Mouse (Mus musculus) frontal cortex, postnatal 36 days (tissue): ENCODE results near the gene Cep57.

Source experiments
- DNase-seq, 2 experiments: peaks; one replicate each; pipeline ENCODE4 v3.0.0; 2022; ENCODE audit warnings: low spot score in 2 of 2

Gene Cep57

DNA sequence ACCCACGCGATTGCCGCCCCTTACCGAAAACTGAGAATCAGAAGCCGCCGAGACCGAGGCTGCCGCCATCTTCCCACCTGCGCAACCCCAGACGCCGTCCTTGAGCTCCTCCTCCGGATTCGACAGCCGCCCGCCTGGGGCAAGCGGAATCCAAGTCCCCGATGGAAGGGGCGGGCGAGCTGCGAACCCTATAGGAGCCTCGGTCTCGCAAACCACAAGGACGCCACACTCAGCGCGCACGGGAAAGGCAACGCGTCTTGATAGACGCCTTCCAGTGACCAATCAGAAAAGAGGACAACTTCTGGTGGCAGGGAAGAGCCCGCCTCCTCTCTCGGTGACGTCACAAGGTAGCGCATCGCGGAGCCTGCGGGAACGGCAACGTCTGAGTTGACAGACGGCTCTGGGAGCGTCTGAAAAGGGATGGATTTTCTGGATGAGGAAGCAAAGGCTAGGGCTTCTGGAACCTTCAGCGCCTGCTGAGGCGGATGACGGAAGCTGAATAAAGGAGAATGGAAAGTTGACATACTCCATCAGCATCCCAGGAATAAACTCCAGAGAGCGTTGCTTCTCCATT is at the start of gene Cep57:
Gene Cep57, minus strand, starts transcription at position 276 of the 574 bp plus-strand sequence.
- DNase-seq, result peak; percentile 95 to 98

DNA sequence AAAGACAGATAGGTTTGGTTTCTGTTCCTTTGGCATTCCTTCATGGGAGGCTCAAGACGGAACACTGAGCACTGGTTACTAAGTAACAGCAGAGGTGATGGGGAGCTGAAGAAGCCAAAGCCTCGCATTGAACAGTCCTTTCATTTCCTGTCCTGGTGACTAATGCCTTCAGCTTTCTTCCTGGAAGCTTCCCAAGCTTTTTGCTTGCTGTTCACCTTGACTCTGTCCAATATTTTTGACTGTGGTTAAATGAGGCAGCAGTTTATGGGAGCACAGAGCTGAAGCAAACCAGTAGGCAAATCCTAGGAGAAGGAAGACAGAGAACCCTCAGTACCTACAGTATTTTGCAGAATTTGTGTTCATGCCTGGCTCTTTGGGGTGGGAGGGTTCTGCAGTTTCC is 48.4 kb upstream of the Cep57 start:
- DNase-seq, result no peak

DNA sequence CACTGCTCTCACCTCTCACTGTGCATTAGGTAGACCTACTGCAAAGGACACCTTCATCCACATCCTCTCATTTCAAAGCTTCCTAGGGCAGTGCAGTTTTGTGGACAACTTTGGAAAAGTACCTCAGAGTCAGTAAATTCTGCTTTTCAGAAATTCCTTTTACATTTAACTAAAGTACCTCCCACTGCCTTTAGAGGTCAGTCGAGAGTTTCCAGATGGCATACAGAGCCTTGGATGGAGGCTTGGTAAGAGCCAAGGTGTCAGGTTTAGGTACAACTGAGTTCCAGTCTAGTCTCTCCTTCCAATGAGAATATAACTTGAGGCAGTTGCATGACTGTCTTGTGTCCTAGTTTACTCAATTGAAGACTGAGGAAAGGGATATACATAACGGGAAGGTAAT is 47.5 kb upstream of the Cep57 start:
- no peak for DNase-seq

- no peak for DNase-seq
Observed at GRCm38 (mm10) chr9:13871631-13872030, 44.7 kb upstream of the Cep57 start.

DNA sequence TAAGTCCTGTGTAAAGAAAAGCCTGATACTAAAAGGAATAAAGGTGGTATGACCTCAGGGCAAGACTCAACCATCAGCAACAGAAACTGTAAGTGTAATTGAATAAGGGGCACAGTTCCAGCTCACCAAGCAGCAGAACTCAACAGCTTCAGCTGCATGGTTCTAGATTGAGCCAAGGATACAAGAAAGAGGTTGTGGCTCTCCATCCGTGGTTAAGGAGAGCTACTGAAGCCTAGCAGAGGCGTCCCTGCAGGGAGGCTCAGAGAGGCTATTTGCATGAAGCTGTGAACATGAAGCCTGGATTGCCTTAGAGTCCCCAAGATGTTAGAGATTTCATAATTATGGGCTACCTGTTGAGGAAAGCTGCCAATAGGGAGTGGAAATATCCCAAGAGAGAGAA is 40.7 kb upstream of the Cep57 start:
- DNase-seq, result no peak

DNA sequence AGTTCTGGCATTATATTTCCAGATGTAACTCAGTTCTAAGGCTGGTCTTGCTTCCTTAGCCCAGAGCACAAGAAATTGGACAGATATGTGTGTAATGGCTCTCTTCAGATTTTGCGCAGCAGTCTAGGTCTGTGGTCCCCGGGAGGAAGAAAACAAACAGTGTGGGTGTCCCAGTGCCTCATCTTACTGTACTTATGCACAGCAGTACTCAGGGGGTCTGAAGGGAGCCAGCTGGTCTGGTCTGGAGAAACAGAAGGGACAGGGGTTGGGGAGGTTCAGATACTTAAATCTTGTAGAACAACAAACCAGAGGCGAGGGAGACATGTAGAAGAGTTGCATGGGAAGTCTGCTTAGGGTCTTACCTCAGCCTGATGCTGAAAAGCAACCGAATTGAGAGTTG is 29.9 kb upstream of the Cep57 start:
- no peak for DNase-seq

DNA sequence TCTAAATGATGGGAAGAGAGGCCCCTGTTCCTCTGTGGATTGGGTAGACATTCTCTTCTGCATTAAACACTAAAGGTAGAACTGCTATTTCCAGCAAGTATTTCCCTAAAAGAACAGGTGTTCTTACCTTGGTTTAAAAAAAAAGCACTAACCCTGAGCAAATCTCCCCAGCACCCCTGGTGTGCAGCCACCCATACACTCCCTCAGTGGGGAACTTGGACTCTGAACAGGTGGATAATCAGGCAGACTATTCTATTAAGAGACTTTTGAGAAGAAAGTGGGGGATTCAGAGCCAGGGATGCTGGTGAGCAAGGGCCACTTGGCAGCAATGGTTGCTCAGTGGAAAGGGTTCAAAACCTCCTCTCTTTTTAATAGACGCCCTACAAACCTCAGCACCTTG is 29.3 kb upstream of the Cep57 start:
- DNase-seq, result no peak

- DNase-seq, result no peak
Observed at GRCm38 (mm10) chr9:13853876-13854275, 27.0 kb upstream of the Cep57 start.

GRCm38 (mm10) chr9:13848481-13849480 is 21.9 kb upstream of the Cep57 start:
- peak; percentile 13 to 46 for DNase-seq

DNA sequence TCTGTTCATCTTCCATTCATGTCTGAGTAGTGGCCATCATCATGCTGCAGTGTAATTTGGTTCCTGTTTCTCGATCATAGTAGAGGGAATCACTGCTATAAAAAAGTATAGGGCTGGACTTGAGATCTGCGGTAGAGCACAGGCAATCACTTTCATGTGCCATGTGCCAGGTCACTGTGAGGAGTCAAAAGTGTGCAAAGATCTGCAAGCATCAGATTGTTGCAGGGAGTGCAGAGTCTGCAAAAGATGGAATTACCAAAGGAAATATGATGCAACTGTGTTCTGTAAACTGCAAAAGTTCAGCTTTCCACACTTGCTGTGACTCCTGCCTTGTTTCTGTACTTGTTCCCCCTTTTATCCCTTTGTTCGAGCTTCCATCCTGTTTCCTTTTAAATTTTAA is 20.7 kb upstream of the Cep57 start:
- no peak for DNase-seq

DNA sequence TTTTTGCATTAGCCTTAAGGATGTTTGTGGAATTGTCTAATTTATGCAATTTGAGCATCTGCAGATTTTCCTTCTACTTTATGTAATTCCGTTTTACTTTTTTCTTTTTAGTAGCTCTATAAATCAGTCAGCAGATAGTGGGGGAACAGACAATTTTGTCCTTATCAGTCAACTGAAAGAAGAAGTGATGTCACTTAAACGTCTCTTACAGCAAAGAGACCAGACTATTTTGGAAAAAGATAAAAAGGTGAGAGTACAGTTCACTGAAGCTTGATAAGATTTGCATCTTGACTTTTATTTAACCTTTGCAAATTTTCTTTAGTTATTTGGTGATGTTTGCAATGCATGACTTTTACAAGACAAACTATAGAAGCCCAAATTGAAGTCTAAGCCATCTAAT is 9.8 kb upstream of the Cep57 start:
- DNase-seq, result no peak

GRCm38 (mm10) chr9:13835256-13835655 is 8.3 kb upstream of the Cep57 start:
- no peak for DNase-seq

DNA sequence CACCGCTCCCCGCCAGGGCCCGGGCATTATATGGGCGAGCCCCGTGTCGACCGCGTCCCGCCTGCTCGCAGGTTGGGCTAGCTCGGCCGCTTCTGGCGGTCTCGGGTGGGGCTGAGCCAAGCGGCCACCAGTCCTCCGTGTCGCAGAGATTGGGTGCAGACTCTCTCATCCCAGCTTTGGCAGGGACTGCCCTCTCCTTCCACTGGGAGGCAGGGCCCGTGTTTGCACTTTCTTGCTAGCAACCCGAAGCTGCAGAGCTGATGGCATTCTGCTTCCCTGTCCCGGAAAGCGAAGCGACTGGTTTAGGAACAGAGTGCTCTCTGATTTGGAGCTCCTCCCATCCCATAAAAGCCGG is 1.2 kb upstream of the Cep57 start:
- no peak for DNase-seq

DNA sequence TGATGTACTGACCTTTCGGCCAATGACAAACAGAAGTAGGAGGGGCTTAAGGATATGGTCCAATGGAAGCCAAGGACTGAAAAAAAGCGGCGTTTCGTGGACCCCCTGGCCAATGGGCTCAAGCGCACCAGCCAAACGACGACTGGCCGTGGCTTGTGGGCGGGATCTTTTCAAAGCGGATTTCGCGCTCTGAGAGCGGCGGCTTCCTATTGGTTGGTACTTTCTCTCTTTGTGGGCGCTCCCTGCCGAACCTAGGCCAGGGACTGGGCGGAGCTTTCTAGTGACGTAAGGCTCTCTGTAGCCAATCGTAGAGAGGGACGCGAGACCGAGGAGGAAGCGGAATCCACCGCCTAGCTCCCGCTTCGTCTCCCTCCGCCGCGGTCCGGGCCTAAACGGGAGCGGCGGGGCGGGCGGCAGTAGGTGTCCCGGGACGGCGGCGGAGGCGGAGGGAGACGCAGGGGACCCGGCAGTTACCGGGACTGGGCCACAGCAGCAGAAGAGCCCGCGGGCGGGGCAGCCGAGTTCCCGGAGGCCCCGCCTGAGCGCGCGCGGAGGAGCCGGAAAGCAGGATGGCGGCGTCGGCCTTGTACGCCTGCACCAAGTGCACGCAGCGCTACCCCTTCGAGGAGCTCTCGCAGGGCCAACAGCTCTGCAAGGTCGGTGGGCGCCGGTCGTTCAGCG is 639 bp upstream of the Cep57 start, which contains the start of gene Fam76b:
Gene Fam76b, plus strand, starts transcription at position 311 of the 681 bp plus-strand sequence.
- DNase-seq, result peak; percentile 99 to 100

- DNase-seq, result no peak
Observed at GRCm38 (mm10) chr9:13826391-13826805, 509 bp downstream of the Cep57 start.

- no peak for DNase-seq
Observed at GRCm38 (mm10) chr9:13825896-13826295, 1.0 kb downstream of the Cep57 start.

GRCm38 (mm10) chr9:13820774-13821173 is 6.1 kb downstream of the Cep57 start:
- DNase-seq, result no peak

GRCm38 (mm10) chr9:13818369-13818768 is 8.5 kb downstream of the Cep57 start:
- no peak for DNase-seq

DNA sequence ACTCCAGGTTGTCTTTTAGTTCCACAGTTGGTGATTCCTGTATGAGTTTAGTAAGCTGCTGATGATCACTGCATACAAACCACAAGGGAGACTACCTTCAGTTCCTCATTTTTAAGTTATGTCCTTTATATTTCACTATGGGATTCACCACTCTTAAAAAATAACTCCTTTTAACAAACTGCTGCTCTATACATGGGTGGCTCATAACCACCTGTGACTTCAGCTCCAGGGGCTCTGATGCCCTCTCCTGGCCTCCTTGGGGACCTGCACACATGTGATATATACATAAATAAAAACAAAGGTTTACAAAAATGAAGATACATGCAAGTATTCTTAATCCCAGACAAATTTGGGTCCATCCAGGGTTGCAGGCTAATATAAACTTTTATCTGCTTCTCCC is 17.0 kb downstream of the Cep57 start:
- no peak for DNase-seq

GRCm38 (mm10) chr9:13807657-13808056 is 19.2 kb downstream of the Cep57 start:
- DNase-seq, result no peak

- no peak for DNase-seq
Observed at GRCm38 (mm10) chr9:13806854-13807253, 20.1 kb downstream of the Cep57 start.

GRCm38 (mm10) chr9:13804480-13804879 is 22.4 kb downstream of the Cep57 start:
- DNase-seq, result no peak

GRCm38 (mm10) chr9:13794756-13795155 is 32.2 kb downstream of the Cep57 start:
- no peak for DNase-seq
